Mouse (Mus musculus) liver, embryonic 13.5 days (tissue): ENCODE data around the gene Kcne2. TPM values are rescaled to one million over a fixed set of nuclear protein-coding genes. Genes with fewer than 3 reads are reported as not detected.

Source experiments
- ATAC-seq: fragments of 200-750 bp; cut with Nextera tagmentation; 2 replicates; pipeline ENCODE4 v1.8.0; 2017; ENCODE audit warnings: low read depth, mild to moderate bottlenecking, moderate number of reproducible peaks, moderate library complexity
- DNase-seq: peaks from one replicate; pipeline ENCODE4 v3.0.0; 2022
- H3K27ac ChIP-seq: fragments of 300-500 bp; sonication (generic); 2 replicates; pipeline ENCODE4 v1.5.1; 2015; ENCODE audit warnings: moderate library complexity, mild to moderate bottlenecking, inconsistent platforms
- H3K27me3 ChIP-seq: fragments of 300-500 bp; sonication (generic); 2 replicates; pipeline ENCODE4 v1.6.1; 2015; ENCODE audit warnings: mild to moderate bottlenecking, inconsistent platforms
- H3K36me3 ChIP-seq: fragments of 300-500 bp; sonication (generic); 2 replicates; pipeline ENCODE4 v1.6.1; 2015; ENCODE audit warnings: mild to moderate bottlenecking, inconsistent platforms
- H3K4me1 ChIP-seq: fragments of 300-500 bp; sonication (generic); replicated peaks from 2 replicates; pipeline ENCODE4 v1.6.1; 2015; ENCODE audit warnings: inconsistent platforms
- H3K4me2 ChIP-seq: fragments of 300-500 bp; sonication (generic); 2 replicates; pipeline ENCODE4 v1.6.1; 2015; ENCODE audit warnings: inconsistent platforms, mild to moderate bottlenecking, moderate library complexity
- H3K4me3 ChIP-seq: fragments of 300-500 bp; sonication (generic); replicated peaks from 2 replicates; pipeline ENCODE4 v1.5.1; 2015; ENCODE audit warnings: mild to moderate bottlenecking, inconsistent platforms
- H3K9ac ChIP-seq: fragments of 300-500 bp; sonication (generic); 2 replicates; pipeline ENCODE4 v1.6.1; 2015; ENCODE audit warnings: mild to moderate bottlenecking, inconsistent platforms
- H3K9me3 ChIP-seq: fragments of 300-500 bp; sonication (generic); replicated peaks from 2 replicates; pipeline ENCODE4 v1.6.1; 2016; ENCODE audit warnings: inconsistent platforms
- WGBS: fragments of 180-500 bp; shearing (Covaris S2); methylation state at CpG from one replicate; pipeline ENCODE4 v1.1.7; 2015; ENCODE audit not compliant: insufficient replicate concordance; 5-methylcytosine and 5-hydroxymethylcytosine counted together
- polyA plus RNA-seq: library from polyadenylated mRNA; unstranded; fragments of >200 nt; fragmentation: Nextera tagmentation; extraction: Ambion mirVana; gene quantifications from 2 replicates; pipeline ENCODE4 v1.2.1, GENCODE M21; 2015

Kcne2 gene
- polyA plus RNA-seq, result 0.06 TPM in 1 of 2 replicates, not detected in the other

GRCm38 (mm10) chr16:92292101-92292500 lies at the start of gene Kcne2:
Gene Kcne2, plus strand, starts transcription at chr16:92292389.
- no peaks in the 10 kb centered on the region for H3K9me3 ChIP-seq
- no peak within 1 kb of the TSS for H3K4me2 ChIP-seq
- H3K4me3 ChIP-seq, result no peak within 1 kb of the TSS
- no peaks in the 10 kb centered on the region for H3K36me3 ChIP-seq
- no peaks in the 10 kb centered on the region for H3K4me1 ChIP-seq
- no peaks in the 10 kb centered on the region; the same call in 1 of the 2 replicates for H3K27me3 ChIP-seq
- H3K27ac ChIP-seq, result no peak within 1 kb of the TSS
- ATAC-seq (no peak), DNase-seq (no peak)
- no peak within 1 kb of the TSS for H3K9ac ChIP-seq
- 61% methylated on average over 10 of the region's 10 CpGs for WGBS

GRCm38 (mm10) chr16:92245909-92246308 lies 46.3 kb upstream of the Kcne2 start:
- ATAC-seq, result no peak
- no peak overlapping the region for H3K4me3 ChIP-seq
- H3K4me1 ChIP-seq, result no peaks in the 10 kb centered on the region
- no peak overlapping the region for H3K9ac ChIP-seq
- H3K27me3 ChIP-seq, result no peaks in the 10 kb centered on the region
- no peaks in the 10 kb centered on the region for H3K9me3 ChIP-seq
- no peak overlapping the region for H3K4me2 ChIP-seq
- no peak overlapping the region for H3K27ac ChIP-seq
- 31% methylated on average over 2 of the region's 2 CpGs for WGBS
- no peak for DNase-seq
- H3K36me3 ChIP-seq, result no peaks in the 10 kb centered on the region

DNA sequence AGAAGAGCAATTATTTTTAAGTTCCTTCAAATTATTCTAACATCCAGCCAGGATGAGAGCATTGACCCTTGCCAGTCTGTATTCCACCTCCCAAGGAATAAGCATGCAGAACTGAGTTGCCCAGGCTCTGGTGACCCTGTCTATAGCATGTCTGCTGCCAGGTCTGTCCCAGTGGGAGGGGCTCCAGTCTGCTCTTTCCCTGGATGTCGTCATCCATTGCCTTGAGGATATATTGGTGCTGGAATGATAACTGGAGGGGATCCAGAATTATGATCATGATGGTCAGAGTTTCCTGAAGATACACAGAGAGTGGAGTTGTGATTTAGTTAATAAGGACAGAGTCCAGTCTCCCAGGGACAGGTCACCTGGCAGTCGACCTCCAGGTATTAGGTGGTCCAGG lies 45.2 kb upstream of the Kcne2 start:
- Histone ChIP-seq H3K9ac (no peak overlapping the region), H3K4me3 (no peak overlapping the region), H3K4me1 (no peaks in the 10 kb centered on the region), H3K36me3 (no peaks in the 10 kb centered on the region), H3K27ac (no peak overlapping the region), H3K9me3 (no peaks in the 10 kb centered on the region), H3K4me2 (no peak overlapping the region), H3K27me3 (no peaks in the 10 kb centered on the region)
- ATAC-seq, result no peak
- 33% methylated on average over 2 of the region's 2 CpGs for WGBS
- DNase-seq, result no peak

DNA sequence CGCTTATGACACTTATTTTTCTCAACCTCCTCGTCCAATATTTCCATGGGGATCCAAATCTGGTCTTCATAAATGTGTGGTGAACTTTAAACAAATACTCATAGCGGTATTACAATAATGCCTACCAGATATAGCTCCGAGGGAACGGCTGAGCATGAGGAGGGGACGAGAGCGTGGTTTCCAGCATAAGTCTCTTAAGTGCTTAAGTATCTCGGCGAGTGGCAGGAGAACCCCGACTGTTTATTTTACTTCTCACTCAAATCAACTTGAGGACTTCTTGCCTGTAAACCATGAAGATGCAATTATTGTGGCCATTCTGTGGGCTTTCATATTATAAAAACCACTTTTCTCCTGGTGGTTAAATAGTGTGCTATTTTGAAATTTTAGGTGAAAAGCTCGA lies 44.5 kb upstream of the Kcne2 start:
- Histone ChIP-seq H3K27me3 (no peaks in the 10 kb centered on the region), H3K36me3 (no peaks in the 10 kb centered on the region), H3K4me2 (no peak overlapping the region), H3K4me1 (no peaks in the 10 kb centered on the region), H3K27ac (no peak overlapping the region), H3K9me3 (no peaks in the 10 kb centered on the region), H3K4me3 (no peak overlapping the region), H3K9ac (no peak overlapping the region)
- ATAC-seq (no peak), DNase-seq (no peak)
- WGBS, result 54% methylated on average over 11 of the region's 11 CpGs

GRCm38 (mm10) chr16:92249681-92250080 lies 42.5 kb upstream of the Kcne2 start:
- no peak overlapping the region for H3K27ac ChIP-seq
- H3K9me3 ChIP-seq, result no peaks in the 10 kb centered on the region
- no peak overlapping the region for H3K9ac ChIP-seq
- 72% methylated on average over 3 of the region's 3 CpGs for WGBS
- H3K36me3 ChIP-seq, result no peaks in the 10 kb centered on the region
- no peak overlapping the region for H3K4me3 ChIP-seq
- ATAC-seq (no peak), DNase-seq (no peak)
- no peaks in the 10 kb centered on the region for H3K4me1 ChIP-seq
- no peaks in the 10 kb centered on the region for H3K27me3 ChIP-seq
- H3K4me2 ChIP-seq, result no peak overlapping the region

GRCm38 (mm10) chr16:92250452-92250851 lies 41.7 kb upstream of the Kcne2 start:
- Histone ChIP-seq H3K4me2 (no peak overlapping the region), H3K9ac (no peak overlapping the region), H3K9me3 (no peaks in the 10 kb centered on the region), H3K27ac (no peak overlapping the region), H3K36me3 (no peaks in the 10 kb centered on the region), H3K4me1 (no peaks in the 10 kb centered on the region), H3K27me3 (no peaks in the 10 kb centered on the region), H3K4me3 (no peak overlapping the region)
- 65% methylated on average over 5 of the region's 5 CpGs for WGBS
- ATAC-seq, result no peak
- no peak for DNase-seq

GRCm38 (mm10) chr16:92254316-92254715 lies 37.9 kb upstream of the Kcne2 start:
- Histone ChIP-seq H3K36me3 (no peaks in the 10 kb centered on the region), H3K4me1 (no peaks in the 10 kb centered on the region), H3K4me2 (no peak overlapping the region), H3K4me3 (no peak overlapping the region), H3K27me3 (no peaks in the 10 kb centered on the region), H3K9ac (no peak overlapping the region), H3K9me3 (no peaks in the 10 kb centered on the region), H3K27ac (no peak overlapping the region)
- WGBS, result 58% methylated on average over 3 of the region's 3 CpGs
- DNase-seq (no peak), ATAC-seq (no peak)

DNA sequence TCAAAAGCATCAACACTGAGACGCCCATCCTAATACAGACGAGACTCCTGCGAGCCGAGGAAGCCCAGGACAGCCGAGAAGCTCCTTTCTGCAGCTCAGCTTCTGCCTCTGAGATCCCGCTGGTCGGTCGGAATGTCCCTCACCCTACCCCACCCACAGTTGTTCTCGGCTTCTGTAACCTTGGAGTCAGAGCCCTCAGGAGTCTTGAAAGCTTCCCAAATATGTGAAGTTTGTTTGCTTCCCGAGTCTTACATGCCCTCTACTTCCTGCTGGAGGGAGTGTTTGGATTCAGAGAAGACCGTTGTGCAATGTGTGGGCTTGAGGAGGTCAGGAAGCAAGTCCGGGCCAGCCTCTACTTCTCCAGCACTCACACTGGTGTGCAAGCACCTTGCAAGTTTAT lies 24.3 kb upstream of the Kcne2 start:
- no peak overlapping the region for H3K27ac ChIP-seq
- no peak overlapping the region for H3K9ac ChIP-seq
- H3K27me3 ChIP-seq, result 0 out of 2 replicates have a peak, but pooled peaks cover 4% of the 10 kb centered on the region
- 53% methylated on average over 12 of the region's 12 CpGs for WGBS
- no peaks in the 10 kb centered on the region for H3K36me3 ChIP-seq
- H3K4me2 ChIP-seq, result no peak overlapping the region
- no peaks in the 10 kb centered on the region for H3K9me3 ChIP-seq
- H3K4me1 ChIP-seq, result no peaks in the 10 kb centered on the region
- no peak overlapping the region for H3K4me3 ChIP-seq
- DNase-seq, result no peak
- ATAC-seq, result no peak

DNA sequence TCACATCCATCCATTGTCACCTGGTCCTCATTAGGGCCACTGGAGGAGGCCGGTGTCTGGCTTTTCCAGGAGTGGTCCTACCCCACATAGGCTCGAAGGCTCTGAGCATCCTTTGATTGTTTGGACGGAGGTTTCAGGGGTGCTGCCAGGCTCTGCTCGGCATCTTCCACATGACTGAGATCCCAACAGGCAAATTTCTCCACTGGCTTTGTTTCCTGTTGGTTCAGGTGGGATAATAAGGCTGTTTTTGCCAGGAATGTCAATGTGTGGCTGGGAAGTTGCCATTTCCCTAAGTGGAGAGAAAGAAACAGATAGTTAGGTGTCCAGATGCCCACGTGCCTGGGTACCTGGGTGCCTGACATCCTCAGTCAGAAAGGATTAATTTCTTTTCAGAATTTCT lies 17.7 kb upstream of the Kcne2 start:
- Histone ChIP-seq H3K9ac (no peak overlapping the region), H3K4me2 (no peak overlapping the region), H3K27me3 (no peaks in the 10 kb centered on the region), H3K4me1 (no peaks in the 10 kb centered on the region), H3K9me3 (no peaks in the 10 kb centered on the region), H3K27ac (no peak overlapping the region), H3K36me3 (no peaks in the 10 kb centered on the region), H3K4me3 (no peak overlapping the region)
- WGBS, result 62% methylated on average over 5 of the region's 5 CpGs
- ATAC-seq (no peak), DNase-seq (no peak)

GRCm38 (mm10) chr16:92275526-92275925 lies 16.7 kb upstream of the Kcne2 start:
- Histone ChIP-seq H3K9ac (no peak overlapping the region), H3K4me2 (no peak overlapping the region), H3K4me1 (no peaks in the 10 kb centered on the region), H3K36me3 (no peaks in the 10 kb centered on the region), H3K9me3 (no peaks in the 10 kb centered on the region), H3K4me3 (no peak overlapping the region), H3K27me3 (no peaks in the 10 kb centered on the region), H3K27ac (no peak overlapping the region)
- ATAC-seq, result no peak
- DNase-seq, result no peak
- 56% methylated on average over 4 of the region's 4 CpGs for WGBS

DNA sequence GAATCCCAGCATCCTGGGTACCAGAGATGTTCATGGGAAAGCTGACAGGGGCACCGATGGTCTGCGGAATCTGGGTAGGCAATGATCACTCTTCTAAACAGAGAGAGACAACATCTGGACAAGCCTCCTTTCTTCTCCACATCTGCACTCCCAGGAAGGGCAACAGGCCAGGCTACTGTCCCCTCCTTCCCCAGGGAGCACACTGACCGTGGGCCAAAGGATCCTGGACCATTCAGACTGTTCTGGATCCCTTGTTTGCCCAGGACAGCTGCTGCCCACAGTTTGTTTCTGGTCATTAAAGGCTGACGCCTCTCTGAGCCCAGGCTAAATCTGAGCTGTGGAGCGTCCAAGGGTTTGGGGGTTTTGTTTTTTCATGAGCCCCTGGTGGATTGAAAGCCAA lies 9.5 kb upstream of the Kcne2 start:
- Histone ChIP-seq H3K4me2 (no peak overlapping the region), H3K4me3 (no peak overlapping the region), H3K9ac (no peak overlapping the region), H3K9me3 (no peaks in the 10 kb centered on the region), H3K36me3 (no peaks in the 10 kb centered on the region), H3K27ac (no peak overlapping the region), H3K4me1 (no peaks in the 10 kb centered on the region), H3K27me3 (no peaks in the 10 kb centered on the region; the same call in 1 of the 2 replicates)
- no peak for DNase-seq
- 69% methylated on average over 5 of the region's 5 CpGs for WGBS
- ATAC-seq, result no peak

GRCm38 (mm10) chr16:92285068-92285467 lies 7.1 kb upstream of the Kcne2 start:
- H3K27me3 ChIP-seq, result no peaks in the 10 kb centered on the region; the same call in 1 of the 2 replicates
- DNase-seq (no peak), ATAC-seq (no peak)
- no peaks in the 10 kb centered on the region for H3K9me3 ChIP-seq
- no peak overlapping the region for H3K9ac ChIP-seq
- WGBS, result 36% methylated on average over 10 of the region's 10 CpGs
- no peak overlapping the region for H3K4me3 ChIP-seq
- no peaks in the 10 kb centered on the region for H3K4me1 ChIP-seq
- H3K4me2 ChIP-seq, result no peak overlapping the region
- H3K27ac ChIP-seq, result no peak overlapping the region
- H3K36me3 ChIP-seq, result no peaks in the 10 kb centered on the region
